8 mouse cellular contexts compared by ENCODE assay signal in genomic region chr12:44993391-44993790, GRCm38 (mm10).
A peak's percentile ranks its signal among the peaks of the same experiment; 100 is the strongest.
DNase-seq lines count a peak whose midpoint lies in the region; ATAC-seq and TF ChIP-seq lines count a peak whose summit lies in the region.
"Had no signal": no experiment of that assay in that cellular context is flagged by ENCODE, and none has a peak within 500 bp of the region (broad histone marks: within the 10 kb centered on the region; RNA-seq: fewer than 3 reads in every experiment).

No protein-coding gene starts in this region.

- DNase-seq in heart, postnatal 0 days (ENCODE audit: low spot score): peak; percentile 53
- peak; percentile 73 to 74 for DNase-seq in layer of hippocampus, postnatal 36 days
- DNase-seq in thymus, postnatal 10 days (ENCODE audit: low spot score in 2 of 2): no peak
- no peak for DNase-seq in ovary, postnatal 10 days (ENCODE audit: low spot score)

- H3K27me3 ChIP-seq in liver, embryonic 16.5 days (ENCODE audit: control insufficient read depth, insufficient read depth, low read depth, low read length): no peaks in the 10 kb centered on the region
- H3K27me3 ChIP-seq in liver, embryonic 12.5 days (replicated peaks): no peaks in the 10 kb centered on the region
- H3K27me3 ChIP-seq in heart, postnatal 0 days (ENCODE audit: control insufficient read depth, insufficient read depth, low read length): no peaks in the 10 kb centered on the region

- H3K27ac ChIP-seq in liver, embryonic 16.5 days (ENCODE audit: low read length): no peak overlapping the region
- no peak overlapping the region for H3K27ac ChIP-seq in liver, embryonic 12.5 days
- H3K27ac ChIP-seq in heart, postnatal 0 days (ENCODE audit: low read depth): peak overlapping the region; percentile 55; the same call in 1 of the 2 replicates
- 0 out of 2 replicates have a peak overlapping the region, but pooled peaks have one; percentile 6 for H3K27ac ChIP-seq in olfactory bulb, adult 2 months (ENCODE audit: insufficient read depth, low read depth, low read length)

- H3K9me3 ChIP-seq in liver, embryonic 16.5 days (replicated peaks; ENCODE audit: control insufficient read depth, low read length): no peaks in the 10 kb centered on the region
- no peaks in the 10 kb centered on the region for H3K9me3 ChIP-seq in liver, embryonic 12.5 days (replicated peaks)
- no peaks in the 10 kb centered on the region for H3K9me3 ChIP-seq in heart, postnatal 0 days (replicated peaks; ENCODE audit: control insufficient read depth, low read length)

- no peak overlapping the region for H3K9ac ChIP-seq in liver, embryonic 16.5 days (ENCODE audit: low read depth, low read length)
- H3K9ac ChIP-seq in liver, embryonic 12.5 days: no peak overlapping the region
- H3K9ac ChIP-seq in heart, postnatal 0 days (replicated peaks; ENCODE audit: low read depth, low read length): no peak overlapping the region

- WGBS in liver, embryonic 16.5 days (ENCODE audit: insufficient replicate concordance): 66% methylated on average over 3 of the region's 3 CpGs
- WGBS in liver, embryonic 12.5 days (ENCODE audit: insufficient replicate concordance): 64% methylated on average over 3 of the region's 3 CpGs
- 63% methylated on average over 3 of the region's 3 CpGs for WGBS in heart, postnatal 0 days
- 59% methylated on average over 3 of the region's 3 CpGs for WGBS in olfactory bulb, adult 2 months

- TF ChIP-seq POLR2A in olfactory bulb, adult 2 months (IDR thresholded peaks at IDR 0.05; ENCODE audit: insufficient read depth, low read depth, low read length): no peak

- 0 out of 2 replicates have a peak, but pooled peaks have one; percentile 32 for ATAC-seq in liver, embryonic 16.5 days (ENCODE audit: low read depth)
- no peak for ATAC-seq in liver, embryonic 12.5 days
- peak; percentile 49; the same call in 1 of the 2 replicates for ATAC-seq in heart, postnatal 0 days (ENCODE audit: insufficient read depth, low read depth)

- no peak overlapping the region for H3K4me3 ChIP-seq in liver, embryonic 16.5 days (ENCODE audit: low read depth, low read length)
- H3K4me3 ChIP-seq in liver, embryonic 12.5 days: no peak overlapping the region
- H3K4me3 ChIP-seq in heart, postnatal 0 days (ENCODE audit: low read depth, low read length): no peak overlapping the region
- H3K4me3 ChIP-seq in olfactory bulb, adult 2 months (ENCODE audit: insufficient read depth, low read depth, low read length): no peak overlapping the region

- no peak for TF ChIP-seq CTCF in heart, postnatal 0 days (IDR thresholded peaks at IDR 0.05; ENCODE audit: low read depth)
- TF ChIP-seq CTCF in olfactory bulb, adult 2 months (IDR thresholded peaks at IDR 0.05; ENCODE audit: insufficient read depth, low read depth, low read length): no peak

- no peak for TF ChIP-seq EP300 in heart, postnatal 0 days (IDR thresholded peaks at IDR 0.05; ENCODE audit: low read depth)

- no peak overlapping the region for H3K4me2 ChIP-seq in liver, embryonic 16.5 days (ENCODE audit: low read depth, low read length)
- H3K4me2 ChIP-seq in liver, embryonic 12.5 days: no peak overlapping the region
- no peak overlapping the region for H3K4me2 ChIP-seq in heart, postnatal 0 days (ENCODE audit: low read depth, low read length)

- H3K4me1 ChIP-seq in liver, embryonic 16.5 days (ENCODE audit: control insufficient read depth, low read depth, low read length): no peaks in the 10 kb centered on the region; the same call in 1 of the 2 replicates
- H3K4me1 ChIP-seq in liver, embryonic 12.5 days: no peaks in the 10 kb centered on the region
- peaks cover 16% of the 10 kb centered on the region; the same call in 1 of the 2 replicates for H3K4me1 ChIP-seq in heart, postnatal 0 days (ENCODE audit: control insufficient read depth, insufficient read depth)
- H3K4me1 ChIP-seq in olfactory bulb, adult 2 months (ENCODE audit: control insufficient read depth, insufficient read depth, low read length): peaks cover 9% of the 10 kb centered on the region

- no peaks in the 10 kb centered on the region for H3K36me3 ChIP-seq in liver, embryonic 16.5 days (ENCODE audit: control insufficient read depth, insufficient read depth)
- no peaks in the 10 kb centered on the region for H3K36me3 ChIP-seq in liver, embryonic 12.5 days
- H3K36me3 ChIP-seq in heart, postnatal 0 days (replicated peaks; ENCODE audit: control insufficient read depth, insufficient read depth, low read length): no peaks in the 10 kb centered on the region
- H3K36me3 ChIP-seq: G1E had no signal

Comparison
In these comparisons a context has a peak if more than half of its experiments do, and no peak if none do; other contexts are left out.
1. H3K27ac ChIP-seq: peak in heart, postnatal 0 days (single experiment) and olfactory bulb, adult 2 months (single experiment); none in liver, embryonic 16.5 days (single experiment) and liver, embryonic 12.5 days (single experiment).
2. DNase-seq: peak in heart, postnatal 0 days (single experiment) and layer of hippocampus, postnatal 36 days (2 of 2); none in thymus, postnatal 10 days (0 of 2) and ovary, postnatal 10 days (single experiment).